Mouse (Mus musculus) heart, postnatal 14 days (tissue): ENCODE data around the gene Prr5l. TPM values are rescaled to one million over a fixed set of nuclear protein-coding genes. Genes with fewer than 3 reads are reported as not detected.

ENCODE experiments used
- DNase-seq, 2 experiments: peaks; one replicate each; pipeline ENCODE4 v3.0.0; 2021 to 2022
- intact Hi-C: fragments of 180-260 bp; cut with DNase I; formaldehyde crosslinking; loops from one replicate; pipeline ENCODE4 v1.15.1; 2025
- total RNA-seq, 2 experiments: library from RNA; stranded (reverse); gene quantifications; 2 replicates each; pipeline ENCODE4 v1.2.3; 2021

Prr5l gene
- total RNA-seq, 2 experiments from 2014 or later: 2.9 to 3.8 TPM

DNA sequence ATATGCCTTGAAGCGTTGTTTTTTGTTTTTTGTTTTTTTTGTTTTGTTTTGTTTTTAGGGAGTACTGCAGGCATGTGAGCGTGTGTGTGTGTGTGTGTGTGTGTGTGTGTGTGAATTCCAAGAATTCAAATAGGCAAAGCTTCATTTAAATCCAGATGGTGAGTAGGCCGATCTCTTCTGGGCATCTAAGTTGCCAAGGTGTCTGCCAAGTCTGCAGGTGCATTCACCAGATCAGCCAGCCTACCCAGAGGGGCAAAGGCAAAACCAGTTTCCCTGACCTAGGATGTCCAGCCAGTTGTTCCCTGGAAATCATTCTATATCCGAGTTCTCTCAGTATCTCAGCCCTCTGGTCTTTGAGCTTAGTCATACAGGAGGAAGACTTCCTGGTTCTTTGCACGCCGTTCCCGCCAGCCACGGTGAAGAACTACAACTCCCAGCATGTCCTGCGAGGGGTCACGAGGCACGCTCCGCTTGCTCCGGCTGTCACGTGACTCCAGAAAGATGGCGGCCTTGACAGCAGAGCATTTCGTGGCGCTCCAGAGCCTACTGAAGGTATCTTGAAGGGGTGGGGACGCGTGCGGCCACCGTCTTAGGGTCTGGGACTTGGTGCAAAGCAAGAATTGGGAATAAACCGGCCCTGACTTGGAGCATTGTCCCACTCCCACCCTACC lies 3.1 kb upstream of the Prr5l start, which contains the start of gene Commd9:
Gene Commd9, plus strand, starts transcription at position 480 of the 671 bp plus-strand sequence.
- intact Hi-C loops: no loop called here
- DNase-seq: peak; percentile 90 to 95

DNA sequence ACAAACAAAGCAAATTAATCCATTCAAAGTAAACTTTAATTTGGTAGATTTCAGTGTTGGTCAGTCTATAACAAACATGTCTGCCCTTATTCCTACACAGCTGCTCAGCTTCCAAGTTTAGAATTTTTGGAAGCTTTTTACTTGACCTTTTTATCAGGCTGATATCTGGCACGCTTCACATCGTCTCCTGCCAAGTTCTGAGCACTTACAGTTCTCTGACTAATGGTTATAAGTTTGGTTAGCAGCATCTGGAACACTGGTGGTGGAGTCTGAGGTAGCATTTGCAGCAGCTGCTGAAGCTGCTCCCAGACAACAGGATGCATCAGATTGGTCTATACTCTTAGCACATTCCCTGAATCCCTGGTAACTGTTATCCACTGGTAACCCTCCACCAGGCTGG lies 1.5 kb upstream of the Prr5l start:
- intact Hi-C loops: no loop called here
- DNase-seq: no peak

DNA sequence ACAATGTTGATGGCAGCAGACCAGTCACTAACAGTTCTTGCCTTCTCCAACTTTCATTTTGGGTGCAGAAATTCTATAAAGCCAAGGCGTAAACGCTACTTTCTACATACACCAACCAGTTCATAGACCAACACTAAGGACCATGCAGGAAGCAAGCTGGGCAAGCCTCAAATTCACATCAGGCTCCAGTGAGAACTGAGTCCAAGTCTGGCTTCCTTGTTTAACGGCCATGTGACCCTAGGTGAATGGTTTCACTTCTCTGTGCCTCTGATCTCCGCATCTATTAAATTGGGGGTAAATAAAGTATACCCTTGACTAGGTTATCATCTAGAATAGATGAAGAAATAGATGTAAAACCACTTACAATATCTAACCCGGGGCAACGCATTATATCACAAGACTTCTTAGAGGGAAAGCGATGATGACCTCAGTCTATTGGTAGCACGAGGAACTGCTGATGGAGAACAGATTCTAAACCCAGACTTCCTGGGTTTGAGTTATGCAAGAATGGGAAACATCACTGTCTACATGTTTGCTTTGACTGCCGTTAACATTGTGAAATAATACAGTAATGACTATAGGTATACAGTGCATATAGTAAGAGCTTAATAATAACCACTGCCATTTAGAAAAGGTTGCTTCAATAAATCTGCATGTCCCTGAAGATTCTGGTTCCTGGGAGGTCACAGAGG lies 1.2 kb downstream of the Prr5l start:
- DNase-seq: no peak
- intact Hi-C loops: no loop called here

DNA sequence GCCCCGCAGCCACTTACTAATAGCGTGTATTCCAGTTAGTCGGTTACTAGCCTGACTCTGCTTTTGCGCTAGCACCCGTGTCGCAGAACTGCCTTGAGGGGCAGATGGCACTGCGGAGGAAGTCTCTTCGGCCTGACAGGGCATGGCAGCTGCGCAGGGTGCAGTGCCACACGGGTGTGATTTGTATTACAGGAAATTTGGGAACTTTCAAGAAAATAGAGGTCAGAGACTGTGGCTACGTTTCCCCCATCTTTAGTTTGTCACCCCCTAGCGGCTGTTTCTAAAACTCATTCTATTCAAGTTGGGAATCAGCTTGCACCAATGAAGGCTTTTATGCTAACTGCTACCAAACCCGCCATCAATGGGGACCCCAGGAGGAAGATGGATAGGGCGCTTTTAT lies 11.6 kb downstream of the Prr5l start:
- intact Hi-C loops: loop anchor here (1.0 to 2.0 kb wide), 2 partner anchors 74 to 178 kb away; no protein-coding TSS in a partner anchor
- peak; percentile 22 to 68 for DNase-seq

DNA sequence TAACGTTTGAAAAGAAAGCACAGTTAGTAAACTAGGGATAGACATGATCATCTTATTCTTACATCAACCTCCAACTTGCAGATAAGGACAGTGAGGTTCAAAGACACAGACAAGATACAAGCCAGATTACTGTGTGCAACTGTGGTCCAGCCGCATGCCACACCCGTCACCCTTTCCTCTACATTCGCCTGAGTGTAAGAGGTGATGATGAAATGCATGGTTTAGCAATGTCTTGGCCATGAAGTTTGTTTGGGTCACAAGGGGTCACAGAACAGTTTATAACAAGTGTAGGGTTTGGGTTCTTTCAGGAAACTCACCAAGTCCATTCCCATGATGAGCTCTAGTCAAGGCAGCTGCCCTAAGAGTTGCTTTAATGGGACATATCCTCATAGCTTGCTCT lies 14.1 kb downstream of the Prr5l start:
- no peak for DNase-seq
- intact Hi-C loops: loop anchor here (5.0 kb wide), 1 partner anchor 36 kb away; no protein-coding TSS in a partner anchor

DNA sequence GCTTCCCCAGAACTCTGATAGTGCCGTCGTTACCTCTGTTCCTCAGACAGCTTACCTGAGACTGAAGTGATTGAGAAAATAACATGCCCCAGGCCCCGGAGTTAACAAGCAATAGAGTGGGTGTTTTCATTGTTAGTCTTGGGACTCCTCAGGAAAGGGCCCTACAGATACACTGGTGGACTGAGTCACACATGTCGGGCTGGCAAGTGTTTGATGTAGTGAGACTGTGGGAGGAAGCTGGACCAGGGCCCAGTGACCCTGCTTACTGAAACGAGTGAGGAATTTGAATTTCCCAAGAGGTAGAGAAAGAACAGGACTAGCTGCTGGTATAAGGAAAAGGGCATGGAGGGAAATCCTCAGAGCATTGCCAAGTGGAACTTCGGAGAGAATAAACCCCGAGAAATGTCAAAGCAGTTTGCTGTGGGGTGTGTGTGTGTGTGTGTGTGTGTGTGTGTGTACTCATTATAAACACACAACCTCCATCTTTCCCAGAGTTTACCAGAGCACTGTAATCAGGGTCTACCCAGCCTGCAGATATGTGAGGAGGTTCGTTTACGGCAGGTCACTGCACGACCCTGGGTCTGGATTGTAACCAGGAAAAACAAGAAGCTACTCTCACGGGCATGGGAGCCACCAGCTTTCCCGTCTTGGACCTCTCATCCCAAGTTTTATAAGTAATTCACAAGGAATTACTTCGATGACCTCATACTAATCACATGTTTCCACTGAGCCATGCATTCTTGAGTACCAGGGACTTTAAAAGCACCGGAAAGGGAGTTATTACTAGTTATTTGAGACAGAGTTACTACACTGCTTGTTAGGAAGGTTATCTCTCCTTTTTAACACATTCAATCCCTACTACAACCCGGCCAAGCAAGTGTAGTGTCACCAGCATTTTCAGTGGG lies 20.4 kb downstream of the Prr5l start:
- intact Hi-C loops: no loop called here
- peak; percentile 25 to 41 for DNase-seq

DNA sequence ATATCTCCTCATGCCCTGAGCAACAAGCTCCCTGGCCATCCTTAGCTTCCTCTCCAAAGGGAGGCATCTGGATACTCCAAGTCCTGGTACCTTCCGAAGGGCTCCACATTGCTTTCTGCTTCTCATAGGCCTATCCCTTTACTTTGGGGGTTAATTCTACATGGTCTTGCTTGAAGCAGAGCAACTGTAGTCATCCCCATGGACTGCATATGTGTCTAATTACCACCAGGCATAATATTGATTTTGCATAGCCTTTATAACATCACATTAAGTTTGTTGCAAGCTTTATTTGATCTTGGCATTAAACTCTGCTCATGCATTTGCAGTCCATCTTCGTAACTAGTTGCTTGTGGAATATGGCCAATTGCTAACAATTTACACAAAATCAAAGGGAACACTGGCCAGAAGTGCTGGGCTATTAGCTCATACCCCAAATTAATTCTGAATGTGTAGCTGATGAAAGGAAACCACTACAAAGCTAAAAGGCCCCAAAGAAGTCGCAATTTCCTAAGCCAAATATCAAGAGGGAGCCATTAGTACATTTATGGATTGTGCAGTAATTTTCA lies 21.8 kb downstream of the Prr5l start:
- DNase-seq: no peak
- intact Hi-C loops: no loop called here

DNA sequence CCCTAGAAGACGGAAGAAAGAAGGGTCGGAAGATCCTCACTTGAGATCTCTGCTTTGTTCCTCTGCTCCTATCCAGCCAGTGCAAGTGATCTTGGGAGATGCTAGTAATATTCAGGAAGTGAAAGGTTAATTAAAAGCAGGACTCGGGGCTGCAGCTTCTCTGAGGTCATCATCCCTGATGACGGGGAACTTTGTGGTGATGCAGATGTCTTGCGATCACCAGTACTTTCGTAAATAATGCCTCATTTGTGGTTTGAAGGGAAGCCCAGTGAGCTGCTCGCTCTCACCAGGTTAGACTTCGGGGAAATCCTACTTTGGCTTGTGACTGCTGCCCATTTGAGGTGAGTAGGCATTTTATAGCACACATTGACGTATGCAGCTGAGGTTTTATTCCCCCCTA lies 26.7 kb downstream of the Prr5l start:
- intact Hi-C loops: no loop called here
- DNase-seq: no peak

DNA sequence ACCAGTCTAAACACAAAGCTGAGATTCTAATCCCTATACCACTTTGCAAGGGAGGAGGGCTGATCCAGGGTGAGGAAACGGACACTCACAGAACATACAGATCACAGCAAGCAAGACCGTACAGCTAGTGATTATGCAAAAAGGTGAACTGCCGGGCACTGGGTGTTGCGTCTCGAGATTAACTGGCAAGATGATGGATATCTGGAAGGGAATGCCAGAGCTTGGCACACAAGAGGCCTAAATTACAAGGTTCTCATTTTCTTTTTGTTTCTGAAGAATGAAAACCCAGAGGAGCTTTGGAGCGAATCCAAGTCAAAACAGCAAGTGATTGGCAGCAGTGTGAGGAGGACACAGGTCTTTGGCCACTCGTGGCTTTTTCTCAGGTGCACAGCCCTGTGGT lies 28.0 kb downstream of the Prr5l start:
- intact Hi-C loops: no loop called here
- DNase-seq: no peak

DNA sequence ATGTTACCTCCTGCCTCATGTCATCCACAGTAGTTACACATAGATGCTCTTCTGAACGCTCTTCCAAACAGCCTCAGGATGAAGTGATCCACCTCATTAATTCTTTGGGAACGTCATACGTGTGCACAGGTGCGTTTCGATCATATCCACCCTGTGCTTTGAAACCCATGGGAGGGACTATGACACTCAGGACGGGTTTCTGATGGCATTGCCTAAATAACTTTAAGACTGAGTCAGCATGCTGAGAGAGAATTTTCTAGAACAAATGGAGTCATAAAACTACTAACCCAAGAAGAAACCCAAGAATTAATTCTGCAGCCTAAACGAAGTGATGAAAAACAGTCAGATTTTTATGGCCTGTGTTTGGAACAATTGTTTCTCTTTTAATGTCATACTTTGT lies 40.1 kb downstream of the Prr5l start:
- no peak for DNase-seq
- intact Hi-C loops: no loop called here

DNA sequence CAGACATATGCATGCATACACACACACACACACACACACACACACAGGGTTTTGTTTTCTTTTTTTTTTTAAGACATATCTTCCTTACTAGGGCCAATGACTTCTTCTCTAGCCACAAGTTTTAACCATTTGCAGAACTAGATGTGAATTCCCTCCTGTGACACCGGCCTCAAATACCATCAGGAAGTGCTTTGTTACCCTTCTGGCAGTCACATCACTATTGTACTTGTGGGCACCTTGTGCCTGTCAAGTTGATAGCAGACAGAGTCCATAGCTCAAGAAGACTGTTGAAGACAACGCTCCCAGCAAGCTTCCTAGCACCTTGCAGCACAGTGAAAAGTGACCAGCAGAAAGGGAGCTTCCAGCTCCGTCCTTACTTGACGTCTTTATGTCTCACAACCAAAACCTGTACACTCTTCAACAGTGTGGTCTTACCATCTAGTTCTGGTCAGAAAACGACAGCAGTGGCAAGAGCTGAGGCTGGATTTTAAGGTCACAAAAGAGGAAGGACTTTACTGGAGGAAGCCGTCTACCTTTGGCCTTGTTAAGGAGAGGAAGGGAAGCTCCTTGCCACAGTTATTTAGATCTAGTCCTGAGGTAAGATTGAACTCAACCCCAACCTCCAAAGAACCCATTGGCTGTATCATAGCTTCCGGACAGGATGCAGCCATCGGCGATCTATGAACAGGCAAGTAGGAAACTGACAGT lies 47.9 kb downstream of the Prr5l start:
- intact Hi-C loops: loop anchor here (5.0 kb wide), 1 partner anchor 32 kb away; no protein-coding TSS in a partner anchor
- no peak for DNase-seq

DNA sequence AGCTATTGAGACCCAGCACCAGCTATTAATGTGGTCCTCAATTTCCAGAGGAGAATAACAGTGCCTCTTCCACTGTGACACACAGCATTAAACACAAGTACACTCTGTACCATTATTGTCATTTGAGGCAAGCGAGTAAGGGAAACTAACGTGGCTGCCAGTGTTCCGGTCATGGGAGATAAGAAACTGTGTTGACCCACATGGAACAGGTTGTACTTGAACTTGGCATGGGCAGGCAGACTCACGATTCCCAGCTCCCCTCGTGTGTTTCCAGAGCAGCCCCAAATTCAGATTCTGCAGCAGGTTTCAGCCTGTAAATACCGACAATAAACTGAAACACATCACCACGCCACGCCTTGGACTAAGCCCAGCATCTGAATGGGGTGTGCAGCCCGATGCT lies 50.5 kb downstream of the Prr5l start:
- intact Hi-C loops: loop anchor here (5.0 kb wide), 1 partner anchor 35 kb away; no protein-coding TSS in a partner anchor
- no peak for DNase-seq

DNA sequence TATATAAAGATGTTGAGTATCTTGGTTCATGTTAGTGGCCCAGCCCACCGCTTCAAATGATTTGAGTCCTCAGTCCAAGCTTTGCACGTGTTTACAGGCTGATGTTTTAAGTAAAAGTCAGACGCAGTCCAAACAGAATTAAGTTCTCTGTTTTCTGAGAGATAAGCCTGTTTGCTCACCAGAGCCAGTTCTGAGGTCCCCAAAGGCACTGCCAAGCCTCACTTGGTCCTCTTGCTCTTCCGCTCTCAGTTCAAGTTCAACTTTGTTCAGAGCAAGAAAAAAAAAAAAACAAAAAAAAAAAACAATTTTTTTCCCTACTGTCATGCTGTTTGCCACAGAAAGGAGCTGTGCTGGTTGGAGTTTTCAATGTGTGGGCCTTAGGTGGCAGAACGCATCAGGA lies 51.0 kb downstream of the Prr5l start:
- DNase-seq: no peak
- intact Hi-C loops: loop anchor here (5.0 kb wide), 1 partner anchor 35 kb away; no protein-coding TSS in a partner anchor

DNA sequence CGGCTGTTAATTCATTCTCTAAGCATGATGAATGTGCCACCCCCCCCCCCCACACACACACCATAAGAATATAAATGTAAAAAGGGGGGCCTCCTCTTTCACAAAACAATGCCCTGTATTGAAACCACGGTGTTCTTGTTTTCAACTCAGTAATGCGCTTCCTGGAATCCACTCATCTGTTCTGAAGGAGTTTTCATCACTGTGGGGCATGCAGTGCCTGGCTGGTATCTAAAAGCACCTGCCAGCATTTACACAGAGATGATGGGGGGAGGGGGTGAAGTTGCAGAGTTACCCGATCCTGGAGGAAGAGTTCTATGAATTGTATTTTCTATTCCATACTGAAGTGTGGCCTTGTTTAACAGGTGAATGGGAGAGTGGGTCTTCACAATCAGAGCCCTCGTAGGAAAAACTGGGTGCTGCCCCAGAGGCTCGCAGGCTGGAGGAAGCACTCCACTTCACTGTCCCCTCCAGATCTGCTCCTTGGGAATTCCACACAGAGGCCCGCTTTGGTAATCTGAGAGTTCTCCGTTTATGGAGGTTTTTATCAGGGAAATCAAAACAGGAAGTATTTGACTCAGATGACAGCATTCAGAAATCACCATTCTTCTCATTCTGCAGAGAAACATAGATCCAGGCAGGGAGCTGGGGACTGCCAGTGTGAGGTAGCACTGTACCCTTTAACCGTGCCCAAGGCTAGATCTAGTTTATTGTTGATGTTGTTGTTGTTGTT lies 52.5 kb downstream of the Prr5l start:
- intact Hi-C loops: loop anchor here (5.0 kb wide), 1 partner anchor 37 kb away; no protein-coding TSS in a partner anchor
- DNase-seq: no peak

DNA sequence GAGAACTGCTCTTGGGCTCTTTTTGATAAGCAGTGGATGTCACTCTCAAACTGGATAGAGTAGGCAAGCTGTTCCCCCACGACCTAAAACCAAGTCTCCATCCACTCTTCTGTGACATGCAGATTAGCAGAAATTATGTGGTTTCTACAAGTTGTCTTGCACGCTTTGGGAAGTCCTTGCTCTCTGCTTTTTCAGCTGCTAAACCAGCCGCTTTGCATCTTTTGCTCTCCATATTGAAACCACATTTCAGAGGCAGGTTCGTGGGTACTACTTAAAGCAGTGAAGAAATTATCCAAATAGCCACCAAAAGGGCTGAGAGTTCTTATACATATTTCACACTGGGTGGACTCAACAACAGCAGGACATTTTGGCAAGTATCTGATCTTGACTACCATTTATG lies 53.8 kb downstream of the Prr5l start:
- no peak for DNase-seq
- intact Hi-C loops: loop anchor here (5.0 kb wide), 1 partner anchor 132 kb away; no protein-coding TSS in a partner anchor

DNA sequence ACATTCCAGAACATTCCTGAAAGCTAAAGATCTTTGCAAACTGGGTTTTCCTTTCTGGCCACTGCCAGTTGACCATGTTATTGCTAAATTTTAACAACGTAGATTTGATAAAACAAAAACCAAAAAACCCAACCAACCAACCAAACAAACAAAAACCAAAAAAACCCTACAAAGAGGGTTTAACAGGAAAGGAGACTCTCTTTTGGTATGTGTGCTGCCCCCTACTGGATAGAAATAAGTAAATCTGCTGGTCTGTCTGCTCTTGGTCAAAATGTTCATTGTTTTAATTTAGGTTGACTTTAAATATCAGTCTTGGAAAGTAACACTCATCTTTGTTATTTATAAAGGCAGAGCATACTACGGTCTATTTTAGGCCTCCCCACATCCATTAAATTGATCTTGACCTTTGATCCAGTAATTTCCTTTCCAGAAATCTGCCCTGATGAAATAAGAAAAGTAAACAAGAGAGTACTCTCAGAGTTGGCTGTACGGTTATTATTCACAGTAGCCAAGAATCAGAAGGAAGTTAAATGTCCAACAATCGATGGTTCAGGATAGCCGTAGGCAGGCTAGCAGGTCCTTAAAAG lies 54.7 kb downstream of the Prr5l start:
- intact Hi-C loops: loop anchor here (5.0 kb wide), 1 partner anchor 131 kb away; no protein-coding TSS in a partner anchor
- no peak for DNase-seq

DNA sequence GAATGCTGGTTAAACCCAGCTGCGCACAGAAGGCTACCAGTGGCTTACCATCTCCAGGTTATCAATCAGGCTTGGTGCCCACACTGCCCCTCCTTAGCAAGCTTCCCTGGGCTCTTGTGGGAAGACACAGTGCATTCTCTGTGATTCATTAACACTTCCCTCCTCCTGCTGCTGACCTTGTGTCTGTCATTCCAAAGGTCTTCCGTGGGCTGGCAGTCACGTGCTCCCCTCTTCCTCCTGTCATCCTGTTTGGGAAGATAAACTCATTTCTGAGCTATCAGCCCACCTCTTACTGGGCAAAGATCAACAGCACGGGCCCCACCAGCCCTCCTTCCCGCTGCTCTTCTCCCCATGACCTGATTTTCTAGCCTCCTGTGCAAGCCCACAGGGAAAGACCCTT lies 55.2 kb downstream of the Prr5l start:
- intact Hi-C loops: loop anchor here (2.0 to 5.0 kb wide), 2 partner anchors 31 to 130 kb away; no protein-coding TSS in a partner anchor
- no peak for DNase-seq

DNA sequence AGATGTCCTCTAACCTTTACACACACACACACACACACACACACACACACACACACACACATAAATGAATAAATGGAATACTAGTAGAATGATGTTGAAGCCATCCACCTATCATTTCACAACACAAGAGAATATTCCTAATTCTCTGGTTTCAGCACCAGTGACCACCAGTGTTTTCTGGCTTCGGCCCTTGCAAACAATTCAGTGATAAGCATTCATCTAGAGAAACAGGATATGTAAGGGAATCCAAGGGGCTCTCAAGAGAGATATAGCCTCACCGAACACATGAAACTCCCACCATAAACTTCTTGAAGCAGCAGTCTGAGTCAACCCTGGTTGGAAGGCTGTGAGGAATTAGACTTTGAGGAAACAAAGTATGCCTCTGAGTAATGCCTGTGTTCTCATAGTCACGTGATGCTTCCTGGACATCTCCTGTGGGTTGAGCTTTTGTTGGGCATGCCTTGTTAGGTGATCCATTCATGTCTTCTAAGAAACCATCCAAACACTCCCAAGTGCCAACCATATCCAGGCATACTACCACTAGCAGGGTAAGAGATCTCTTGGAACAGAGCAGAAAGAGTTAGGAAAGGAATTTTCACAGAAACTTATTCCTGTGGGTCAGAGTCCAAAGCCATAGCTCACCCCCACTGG lies 55.8 kb downstream of the Prr5l start:
- no peak for DNase-seq
- intact Hi-C loops: loop anchor here (2.0 to 5.0 kb wide), 2 partner anchors 30 to 130 kb away; no protein-coding TSS in a partner anchor
